Mouse (Mus musculus) CH12.LX (cell line): ENCODE measurements at regions not wholly inside any gene's neighbourhood (a gene's known extent, or its start where the extent isn't known, plus 50 kb on each side); places are given as distances from the start of the nearest gene placed in this dataset.

Experiments
- DNase-seq: peaks from one replicate; pipeline ENCODE4 v3.0.0-alpha.2; 2013; ENCODE audit errors: extremely low read depth
- H3K27ac ChIP-seq: 2 replicates; pipeline ENCODE4 v1.5.1; 2012; ENCODE audit warnings: low read depth, mild to moderate bottlenecking, control low read depth, moderate library complexity; ENCODE audit not compliant: insufficient read depth
- H3K27me3 ChIP-seq: replicated peaks from 2 replicates; pipeline ENCODE3; 2012; ENCODE audit warnings: inconsistent platforms
- H3K36me3 ChIP-seq, 2 experiments: replicated peaks in 1 of 2; 2 replicates each; pipeline versions ENCODE3 to v1.6.1; 2012; ENCODE audit warnings: inconsistent platforms in 1 of 2, low read length in 1 of 2, mild to moderate bottlenecking in 1 of 2, mixed read lengths in 1 of 2, moderate library complexity in 1 of 2; ENCODE audit not compliant: control insufficient read depth in 1 of 2, insufficient read depth in 1 of 2
- H3K4me1 ChIP-seq, 2 experiments: 2 replicates each; pipeline ENCODE4 v1.6.1; 2012; ENCODE audit warnings: inconsistent platforms in 1 of 2, moderate library complexity in 1 of 2; ENCODE audit not compliant: insufficient read depth in 2 of 2, control insufficient read depth in 1 of 2
- H3K4me2 ChIP-seq: 2 replicates; pipeline ENCODE4 v1.6.1; 2012; ENCODE audit warnings: low read depth, mild to moderate bottlenecking, control low read depth; ENCODE audit not compliant: poor library complexity, insufficient read depth, severe bottlenecking
- H3K4me3 ChIP-seq, 3 experiments: fragments of 150-350 bp in 1 of 3; sonication (generic) in 1 of 3; replicated peaks in 1 of 3; 2 replicates each; pipeline versions ENCODE3 to v1.5.1; 2011 to 2012; ENCODE audit warnings: low read depth in 2 of 3, low read length in 2 of 3, mild to moderate bottlenecking in 2 of 3, moderate library complexity in 2 of 3, control low read depth in 1 of 3, improper control_type of control experiment in 1 of 3, inconsistent platforms in 1 of 3, mixed read lengths in 1 of 3; ENCODE audit not compliant: poor library complexity in 1 of 3
- H3K79me2 ChIP-seq: replicated peaks from 2 replicates; pipeline ENCODE4 v1.6.1; 2012; ENCODE audit warnings: mild to moderate bottlenecking, moderate library complexity; ENCODE audit not compliant: control insufficient read depth, poor library complexity, insufficient read depth, severe bottlenecking; ENCODE audit errors: extremely low read depth
- H3K9ac ChIP-seq: 2 replicates; pipeline ENCODE4 v1.6.1; 2012; ENCODE audit warnings: low read depth, mild to moderate bottlenecking, control low read depth, moderate library complexity; ENCODE audit not compliant: insufficient read depth
- H3K9me3 ChIP-seq: replicated peaks from 2 replicates; pipeline ENCODE3; 2012; ENCODE audit warnings: low read length, inconsistent platforms, mixed read lengths
- BHLHE40 ChIP-seq: IDR thresholded peaks from 2 replicates; pipeline ENCODE4 v1.6.1; 2011; ENCODE audit warnings: mild to moderate bottlenecking, low read depth, low read length, improper control_type of control experiment
- CHD1 ChIP-seq: IDR thresholded peaks from 2 replicates; pipeline ENCODE4 v1.6.1; 2012; ENCODE audit warnings: low read depth, low read length, improper control_type of control experiment, inconsistent platforms
- E2F4 ChIP-seq: IDR thresholded peaks from 2 replicates; pipeline ENCODE4 v1.6.1; 2011; ENCODE audit warnings: low read depth, low read length, improper control_type of control experiment; ENCODE audit not compliant: insufficient replicate concordance
- ELF1 ChIP-seq: IDR thresholded peaks from 2 replicates; pipeline ENCODE4 v1.6.1; 2014; ENCODE audit warnings: low read depth, mild to moderate bottlenecking, inconsistent platforms, low read length, improper control_type of control experiment
- EP300 ChIP-seq: IDR thresholded peaks from 2 replicates; pipeline ENCODE4 v1.6.1; 2011; ENCODE audit warnings: low read length, improper control_type of control experiment
- ETS1 ChIP-seq: conservative IDR thresholded peaks from 2 replicates; pipeline ENCODE4 v1.6.1; 2012; ENCODE audit warnings: low read depth, mild to moderate bottlenecking, inconsistent platforms, low read length, improper control_type of control experiment, moderate library complexity
- GABPA ChIP-seq: IDR thresholded peaks from 2 replicates; pipeline ENCODE4 v1.6.1; 2012; ENCODE audit warnings: low read depth, low read length, improper control_type of control experiment, inconsistent platforms; ENCODE audit not compliant: insufficient replicate concordance
- HCFC1 ChIP-seq: IDR thresholded peaks from 2 replicates; pipeline ENCODE4 v1.6.1; 2012; ENCODE audit warnings: low read depth, mild to moderate bottlenecking, inconsistent platforms, low read length, improper control_type of control experiment
- IRF4 ChIP-seq: IDR thresholded peaks from 2 replicates; pipeline ENCODE4 v1.6.1; 2014; ENCODE audit warnings: low read depth, mild to moderate bottlenecking, inconsistent platforms, low read length, improper control_type of control experiment
- JUN ChIP-seq: IDR thresholded peaks from 2 replicates; pipeline ENCODE4 v1.6.1; 2011; ENCODE audit warnings: low read depth, mild to moderate bottlenecking, low read length, improper control_type of control experiment, moderate library complexity; ENCODE audit not compliant: insufficient read depth
- MAZ ChIP-seq: IDR thresholded peaks from 2 replicates; pipeline ENCODE4 v1.6.1; 2012; ENCODE audit warnings: low read depth, mild to moderate bottlenecking, inconsistent platforms, low read length, improper control_type of control experiment, moderate library complexity
- MXI1 ChIP-seq: IDR thresholded peaks from 2 replicates; pipeline ENCODE4 v1.6.1; 2011; ENCODE audit warnings: mild to moderate bottlenecking, low read depth, low read length, improper control_type of control experiment
- NELFE ChIP-seq: IDR thresholded peaks from 2 replicates; pipeline ENCODE4 v1.6.1; 2011; ENCODE audit warnings: low read depth, low read length, improper control_type of control experiment
- POLR2A ChIP-seq: IDR thresholded peaks from 2 replicates; pipeline ENCODE4 v1.6.1; 2011; ENCODE audit warnings: low read depth, mild to moderate bottlenecking, improper control_type of control experiment, low read length
- RCOR1 ChIP-seq: conservative IDR thresholded peaks from 2 replicates; pipeline ENCODE4 v1.6.1; 2012; ENCODE audit warnings: low read depth, mild to moderate bottlenecking, inconsistent platforms, low read length, improper control_type of control experiment
- TBP ChIP-seq: conservative IDR thresholded peaks from 2 replicates; pipeline ENCODE4 v1.6.1; 2011; ENCODE audit warnings: low read depth, low read length, improper control_type of control experiment
- TCF12 ChIP-seq: IDR thresholded peaks from 2 replicates; pipeline ENCODE4 v1.6.1; 2014; ENCODE audit warnings: low read depth, mild to moderate bottlenecking, inconsistent platforms, low read length, improper control_type of control experiment
- UBTF ChIP-seq: IDR thresholded peaks from 2 replicates; pipeline ENCODE4 v1.6.1; 2012; ENCODE audit warnings: low read depth, mild to moderate bottlenecking, inconsistent platforms, low read length, improper control_type of control experiment, moderate library complexity
- ZKSCAN1 ChIP-seq: IDR thresholded peaks from 2 replicates; pipeline ENCODE4 v1.6.1; 2012; ENCODE audit warnings: low read depth, inconsistent platforms, low read length, improper control_type of control experiment, borderline replicate concordance
- ZMIZ1 ChIP-seq: IDR thresholded peaks from 2 replicates; pipeline ENCODE4 v1.6.1; 2012; ENCODE audit warnings: low read depth, mild to moderate bottlenecking, inconsistent platforms, low read length, improper control_type of control experiment
- ZNF384 ChIP-seq: IDR thresholded peaks from 2 replicates; pipeline ENCODE4 v1.6.1; 2012; ENCODE audit warnings: low read depth, low read length, improper control_type of control experiment, inconsistent platforms
- dilution Hi-C: fragments of 300-500 bp; cut with MboI; formaldehyde crosslinking; loops from 2 replicates; pipeline ENCODE4 v1.14.3; 2020; ENCODE audit warnings: low sequenced_read_pairs; ENCODE audit not compliant: extremely low pct_unique_long_range_greater_than_20kb, extremely low pct_ligation_motif_present
- in situ Hi-C: fragments of 300-500 bp; cut with MboI; formaldehyde crosslinking; loops from 3 replicates; pipeline ENCODE4 v1.14.3; 2019; ENCODE audit warnings: low sequenced_read_pairs, low pct_ligation_motif_present, low pct_unique_long_range_greater_than_20kb, mixed read lengths

DNA sequence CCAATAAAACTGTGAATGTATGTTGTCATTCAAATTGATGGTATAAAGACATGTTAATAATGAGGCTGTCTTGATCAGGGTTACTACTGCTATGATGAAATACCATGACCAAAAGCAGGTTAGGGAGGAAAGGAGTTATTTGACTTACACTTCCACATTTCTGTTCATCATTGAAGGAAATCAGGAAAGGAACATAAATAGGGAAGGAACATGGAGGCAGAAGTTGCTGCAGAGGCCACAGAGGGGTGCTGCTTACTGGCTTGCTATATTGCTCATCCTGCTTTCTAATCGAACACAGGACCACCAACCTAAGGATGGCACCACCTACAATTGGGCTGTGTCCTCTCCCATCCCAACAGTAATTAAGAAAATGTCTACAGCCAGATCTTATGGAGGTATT lies 69.4 kb upstream of the Parp8 start:
- H3K4me2 ChIP-seq, result no peak overlapping the region
- no peaks in the 10 kb centered on the region for H3K27me3 ChIP-seq
- no peak for TF ChIP-seq MAZ
- no peak for TF ChIP-seq ZKSCAN1
- no peak for TF ChIP-seq ZMIZ1
- no peak for TF ChIP-seq CHD1
- no peak for TF ChIP-seq TBP
- no peak for TF ChIP-seq NELFE
- no peak for TF ChIP-seq ELF1
- TF ChIP-seq MXI1, result no peak
- no peak for TF ChIP-seq E2F4
- TF ChIP-seq ZNF384, result no peak
- TF ChIP-seq ETS1, result no peak
- TF ChIP-seq UBTF, result no peak
- dilution Hi-C loops, result no loop called here
- in situ Hi-C loops, result no loop called here
- no peak for DNase-seq
- H3K79me2 ChIP-seq, result no peaks in the 10 kb centered on the region
- H3K4me1 ChIP-seq, result no peaks in the 10 kb centered on the region
- H3K27ac ChIP-seq, result no peak overlapping the region
- peaks cover 59% of the 10 kb centered on the region for H3K9me3 ChIP-seq
- no peak overlapping the region for H3K4me3 ChIP-seq
- no peak overlapping the region for H3K9ac ChIP-seq
- no peaks in the 10 kb centered on the region for H3K36me3 ChIP-seq

DNA sequence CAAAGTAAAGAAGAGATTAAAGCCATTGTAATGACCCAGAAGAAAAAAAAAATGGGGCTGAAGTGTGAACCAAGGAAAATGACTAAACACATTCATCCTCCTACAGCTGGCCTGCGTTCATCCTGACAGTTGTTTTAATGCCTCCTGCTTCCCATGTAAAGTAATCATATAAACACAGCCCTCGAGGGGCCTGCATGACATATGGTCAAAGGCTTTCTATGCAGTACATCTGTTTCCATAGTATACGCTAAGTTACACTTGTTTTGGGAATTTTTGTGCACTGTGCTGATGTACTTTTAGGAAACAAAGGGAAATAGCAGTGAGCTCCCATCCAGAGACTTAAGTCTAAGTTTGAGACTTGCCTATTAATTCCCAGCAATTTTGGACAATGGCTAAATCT lies 63.3 kb upstream of the Parp8 start:
- Histone ChIP-seq H3K4me3 (no peak overlapping the region), H3K4me1 (no peaks in the 10 kb centered on the region), H3K4me2 (no peak overlapping the region), H3K79me2 (no peaks in the 10 kb centered on the region), H3K27me3 (no peaks in the 10 kb centered on the region), H3K9ac (no peak overlapping the region), H3K9me3 (peaks cover 72% of the 10 kb centered on the region), H3K36me3 (no peaks in the 10 kb centered on the region), H3K27ac (no peak overlapping the region)
- no peak for TF ChIP-seq POLR2A
- in situ Hi-C loops, result no loop called here
- DNase-seq, result no peak
- dilution Hi-C loops, result no loop called here

DNA sequence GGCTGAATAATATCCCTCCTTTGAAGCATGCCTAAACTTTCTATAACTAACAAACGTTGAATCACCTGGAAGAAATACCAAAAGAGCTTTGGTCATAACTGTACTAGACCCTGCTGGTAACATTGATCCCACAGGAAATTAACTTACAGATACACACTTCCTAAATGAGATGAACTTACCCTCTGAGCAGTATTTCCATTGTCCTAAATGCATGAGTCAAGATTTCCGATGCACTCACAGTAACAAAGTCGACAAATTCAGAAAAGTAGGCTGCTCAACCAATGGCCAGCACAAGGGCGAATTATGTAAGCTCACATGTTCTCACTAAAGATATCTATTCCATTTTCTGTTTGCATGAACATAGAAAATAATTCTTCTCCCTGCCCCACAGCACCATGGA lies 57.4 kb upstream of the Parp8 start:
- no peaks in the 10 kb centered on the region for H3K4me1 ChIP-seq
- dilution Hi-C loops, result no loop called here
- TF ChIP-seq MAZ, result no peak
- no peak for TF ChIP-seq EP300
- no peak for TF ChIP-seq GABPA
- TF ChIP-seq HCFC1, result no peak
- no peak for TF ChIP-seq ZMIZ1
- no peak for TF ChIP-seq JUN
- no peak for TF ChIP-seq RCOR1
- no peak for TF ChIP-seq IRF4
- TF ChIP-seq TCF12, result no peak
- TF ChIP-seq BHLHE40, result no peak
- TF ChIP-seq E2F4, result no peak
- H3K27me3 ChIP-seq, result no peaks in the 10 kb centered on the region
- H3K9ac ChIP-seq, result no peak overlapping the region
- H3K27ac ChIP-seq, result no peak overlapping the region
- no peak for DNase-seq
- H3K36me3 ChIP-seq, result no peaks in the 10 kb centered on the region
- no peak overlapping the region for H3K4me3 ChIP-seq
- in situ Hi-C loops, result no loop called here
- H3K9me3 ChIP-seq, result peaks cover 55% of the 10 kb centered on the region
- no peaks in the 10 kb centered on the region for H3K79me2 ChIP-seq
- H3K4me2 ChIP-seq, result no peak overlapping the region
